Mouse (Mus musculus): ENCODE measurements around the gene Dlec1. TPM values are rescaled to one million over a fixed set of nuclear protein-coding genes. Genes with fewer than 3 reads are reported as not detected.
A peak's percentile ranks its signal among the peaks of the same experiment; 100 is the strongest.

Gene Dlec1
- polyA plus RNA-seq, 1 experiment from 2014 or later = 0.12 TPM

GRCm38 (mm10) chr9:119073184-119073895 is 28.9 kb upstream of the Dlec1 start:
- WGBS (ENCODE audit: insufficient replicate concordance) = 73% methylated on average over 15 of the region's 15 CpGs
- Histone ChIP-seq H3K27ac (no peak overlapping the region), H3K27me3 (replicated peaks) (no peaks in the 10 kb centered on the region), H3K4me2 (no peak overlapping the region), H3K36me3 (no peaks in the 10 kb centered on the region), H3K9me3 (replicated peaks) (no peaks in the 10 kb centered on the region), H3K4me3 (no peak overlapping the region), H3K9ac (no peak overlapping the region), H3K4me1 (no peaks in the 10 kb centered on the region)
- no peak for ATAC-seq

GRCm38 (mm10) chr9:119075685-119076084 is 26.6 kb upstream of the Dlec1 start:
- Histone ChIP-seq H3K9me3 (replicated peaks) (no peaks in the 10 kb centered on the region), H3K4me2 (no peak overlapping the region), H3K27me3 (replicated peaks) (no peaks in the 10 kb centered on the region), H3K27ac (no peak overlapping the region), H3K4me1 (no peaks in the 10 kb centered on the region), H3K9ac (no peak overlapping the region), H3K4me3 (no peak overlapping the region), H3K36me3 (no peaks in the 10 kb centered on the region)
- WGBS (ENCODE audit: insufficient replicate concordance) = 43% methylated on average over 16 of the region's 16 CpGs
- peak; percentile 13; the same call in 1 of the 2 replicates for ATAC-seq

GRCm38 (mm10) chr9:119080040-119080675 is 22.1 kb upstream of the Dlec1 start:
- Histone ChIP-seq H3K4me1 (no peaks in the 10 kb centered on the region; the same call in 1 of the 2 replicates), H3K4me3 (no peak overlapping the region), H3K27me3 (replicated peaks) (0 out of 2 replicates have a peak, but pooled peaks cover 1% of the 10 kb centered on the region), H3K36me3 (no peaks in the 10 kb centered on the region), H3K4me2 (no peak overlapping the region), H3K9me3 (replicated peaks) (no peaks in the 10 kb centered on the region), H3K27ac (no peak overlapping the region), H3K9ac (no peak overlapping the region)
- no peak for ATAC-seq
- 62% methylated on average over 5 of the region's 5 CpGs for WGBS (ENCODE audit: insufficient replicate concordance)

GRCm38 (mm10) chr9:119082039-119082438 is 20.2 kb upstream of the Dlec1 start:
- 0 out of 2 replicates have a peak, but pooled peaks have one; percentile 13 for ATAC-seq
- Histone ChIP-seq H3K36me3 (no peaks in the 10 kb centered on the region), H3K4me1 (no peaks in the 10 kb centered on the region; the same call in 1 of the 2 replicates), H3K27ac (peak overlapping the region; percentile 41; the same call in 1 of the 2 replicates), H3K27me3 (replicated peaks) (peaks cover 19% of the 10 kb centered on the region; the same call in 1 of the 2 replicates), H3K4me3 (no peak overlapping the region), H3K4me2 (no peak overlapping the region), H3K9ac (no peak overlapping the region), H3K9me3 (replicated peaks) (no peaks in the 10 kb centered on the region)
- WGBS (ENCODE audit: insufficient replicate concordance) = 45% methylated on average over 8 of the region's 8 CpGs

GRCm38 (mm10) chr9:119082656-119083430 is 19.4 kb upstream of the Dlec1 start:
- Histone ChIP-seq H3K4me1 (peaks cover 3% of the 10 kb centered on the region), H3K9ac (no peak overlapping the region), H3K36me3 (no peaks in the 10 kb centered on the region), H3K27ac (peak overlapping the region; percentile 41; the same call in 1 of the 2 replicates), H3K9me3 (replicated peaks) (no peaks in the 10 kb centered on the region), H3K4me2 (no peak overlapping the region), H3K4me3 (no peak overlapping the region), H3K27me3 (replicated peaks) (peaks cover 27% of the 10 kb centered on the region; the same call in 1 of the 2 replicates)
- no peak for ATAC-seq
- 60% methylated on average over 7 of the region's 7 CpGs for WGBS (ENCODE audit: insufficient replicate concordance)

- peaks cover 13% of the 10 kb centered on the region for H3K4me1 ChIP-seq
- no peak overlapping the region for H3K9ac ChIP-seq
- ATAC-seq = no peak
- H3K4me2 ChIP-seq = no peak overlapping the region
- WGBS (ENCODE audit: insufficient replicate concordance) = 49% methylated on average over 10 of the region's 10 CpGs
- H3K27me3 ChIP-seq (replicated peaks) = peaks cover 36% of the 10 kb centered on the region; the same call in 1 of the 2 replicates
- no peaks in the 10 kb centered on the region for H3K36me3 ChIP-seq
- no peaks in the 10 kb centered on the region for H3K9me3 ChIP-seq (replicated peaks)
- H3K4me3 ChIP-seq = no peak overlapping the region
- no peak overlapping the region for H3K27ac ChIP-seq
Measured at GRCm38 (mm10) chr9:119083966-119084365, 18.3 kb upstream of the Dlec1 start.

DNA sequence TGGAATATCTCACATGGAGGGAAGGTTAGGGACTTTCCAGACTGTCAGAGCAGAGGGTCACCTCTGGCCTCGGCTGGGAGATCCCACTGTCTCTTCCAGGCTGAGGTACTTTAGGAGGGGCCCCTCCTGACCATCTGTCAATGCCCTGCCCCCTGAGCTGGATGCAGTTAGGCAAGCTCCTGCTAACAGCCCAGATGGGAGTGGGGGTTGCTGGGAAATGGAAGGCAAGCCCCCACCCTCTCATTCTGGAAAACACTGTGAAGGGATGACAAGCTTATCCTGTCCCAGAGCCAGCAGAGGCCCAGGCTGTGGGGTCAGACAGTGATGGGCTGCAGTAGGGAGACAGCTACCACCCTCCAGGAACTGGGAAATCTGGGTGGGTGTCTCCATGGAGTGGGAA is 15.8 kb upstream of the Dlec1 start:
- no peak overlapping the region for H3K9ac ChIP-seq

GRCm38 (mm10) chr9:119087309-119087708 is 15.0 kb upstream of the Dlec1 start:
- Histone ChIP-seq H3K9ac (no peak overlapping the region), H3K4me3 (peak overlapping the region; percentile 44; the same call in 1 of the 2 replicates), H3K4me1 (peaks cover 13% of the 10 kb centered on the region), H3K4me2 (peak overlapping the region; percentile 66; the same call in 1 of the 2 replicates), H3K36me3 (no peaks in the 10 kb centered on the region), H3K9me3 (replicated peaks) (no peaks in the 10 kb centered on the region), H3K27ac (no peak overlapping the region), H3K27me3 (replicated peaks) (peaks cover 67% of the 10 kb centered on the region)
- no peak for ATAC-seq
- 64% methylated on average over 5 of the region's 5 CpGs for WGBS (ENCODE audit: insufficient replicate concordance)

More for the DNA sequence above, 15.8 kb upstream of the Dlec1 start:
- Histone ChIP-seq H3K4me1 (peaks cover 13% of the 10 kb centered on the region), H3K36me3 (no peaks in the 10 kb centered on the region), H3K27ac (no peak overlapping the region), H3K4me3 (no peak overlapping the region), H3K27me3 (replicated peaks) (peaks cover 59% of the 10 kb centered on the region), H3K4me2 (no peak overlapping the region), H3K9me3 (replicated peaks) (no peaks in the 10 kb centered on the region)
- ATAC-seq = no peak
- 39% methylated on average over 1 of the region's 1 CpGs for WGBS (ENCODE audit: insufficient replicate concordance)

DNA sequence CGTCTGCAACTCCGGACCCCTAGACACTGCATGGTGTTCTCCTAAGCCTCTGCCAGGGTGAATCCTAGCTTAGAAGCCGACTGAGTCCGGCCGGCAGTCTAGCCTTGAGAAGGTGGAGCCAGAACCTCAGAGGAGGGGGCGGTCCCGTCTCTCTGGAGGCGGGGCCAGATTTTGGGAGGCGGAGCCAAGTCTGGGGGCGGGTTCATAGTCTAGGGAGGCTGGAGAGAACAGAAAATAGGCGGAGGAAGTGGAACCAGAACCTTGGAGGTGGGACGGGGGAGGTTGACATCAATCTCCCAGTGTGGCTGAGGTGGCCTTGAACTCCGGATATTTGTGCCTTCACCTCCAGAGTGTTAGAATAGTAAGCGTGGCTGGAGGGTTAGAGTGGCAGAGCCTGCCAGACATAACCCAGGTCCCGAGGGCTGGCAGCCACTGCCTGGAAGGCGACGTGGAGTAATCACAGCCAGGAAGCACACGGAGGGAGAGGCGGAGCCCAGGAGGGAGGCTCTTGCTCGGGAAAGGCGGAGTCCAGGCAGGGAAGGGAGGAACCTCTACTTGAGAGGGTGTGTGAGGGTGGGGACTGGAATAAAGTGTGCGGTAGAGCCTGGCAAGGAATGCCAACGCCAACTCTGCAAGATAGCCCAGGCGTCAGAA is 14.0 kb upstream of the Dlec1 start:
- Histone ChIP-seq H3K27me3 (replicated peaks) (peaks cover 77% of the 10 kb centered on the region), H3K4me3 (peak overlapping the region; percentile 44), H3K9me3 (replicated peaks) (no peaks in the 10 kb centered on the region), H3K36me3 (no peaks in the 10 kb centered on the region), H3K27ac (no peak overlapping the region), H3K9ac (peak overlapping the region; percentile 40; the same call in 1 of the 2 replicates), H3K4me2 (peak overlapping the region; percentile 66), H3K4me1 (peaks cover 14% of the 10 kb centered on the region)
- under 1% methylated on average over 24 of the region's 24 CpGs for WGBS (ENCODE audit: insufficient replicate concordance)
- peak; percentile 68 for ATAC-seq

GRCm38 (mm10) chr9:119089437-119089836 is 12.8 kb upstream of the Dlec1 start:
- no peaks in the 10 kb centered on the region for H3K36me3 ChIP-seq
- no peaks in the 10 kb centered on the region for H3K9me3 ChIP-seq (replicated peaks)
- WGBS (ENCODE audit: insufficient replicate concordance) = 75% methylated on average over 7 of the region's 7 CpGs
- H3K9ac ChIP-seq = no peak overlapping the region
- no peak overlapping the region for H3K4me2 ChIP-seq
- H3K27ac ChIP-seq = no peak overlapping the region
- peaks cover 88% of the 10 kb centered on the region for H3K27me3 ChIP-seq (replicated peaks)
- H3K4me1 ChIP-seq = peaks cover 17% of the 10 kb centered on the region
- no peak for ATAC-seq
- H3K4me3 ChIP-seq = no peak overlapping the region

- Histone ChIP-seq H3K27ac (no peak overlapping the region), H3K4me2 (no peak overlapping the region), H3K36me3 (no peaks in the 10 kb centered on the region), H3K9ac (no peak overlapping the region), H3K27me3 (replicated peaks) (peaks cover 95% of the 10 kb centered on the region), H3K9me3 (replicated peaks) (no peaks in the 10 kb centered on the region), H3K4me3 (no peak overlapping the region), H3K4me1 (peaks cover 17% of the 10 kb centered on the region)
- 78% methylated on average over 5 of the region's 5 CpGs for WGBS (ENCODE audit: insufficient replicate concordance)
- no peak for ATAC-seq
Measured at GRCm38 (mm10) chr9:119090462-119090861, 11.8 kb upstream of the Dlec1 start.

Data from liver, embryonic 12.5 days (tissue).